Mouse (Mus musculus) heart, postnatal 4 days (tissue): ENCODE results near the gene Npr3. TPM values are rescaled to one million over a fixed set of nuclear protein-coding genes. Genes with fewer than 3 reads are reported as not detected.

Source experiments
- total RNA-seq, 2 experiments: library from RNA; stranded (reverse); gene quantifications; 2 replicates each; pipeline ENCODE4 v1.2.3; 2021

The Npr3 gene
- total RNA-seq, 2 experiments from 2014 or later, result 39.6 to 45.7 TPM

Other genes with a start within 250 kb of the Npr3 start
- gene Sub1, start 89.7 kb upstream of the Npr3 start, total RNA-seq, result 100 to 1,000 TPM; 183 to 198 TPM
- gene Zfr, start 210.5 kb upstream of the Npr3 start, total RNA-seq, result 100 to 1,000 TPM; 109 to 110 TPM